Mouse (Mus musculus) small intestine, adult 2 months (tissue): ENCODE measurements around the gene Scaf8. TPM values are rescaled to one million over a fixed set of nuclear protein-coding genes. Genes with fewer than 3 reads are reported as not detected.
A peak's percentile ranks its signal among the peaks of the same experiment; 100 is the strongest.
"Not testable (repeated sequence)": the region's sequence is repeated elsewhere in the genome, so short reads cannot be mapped to it uniquely, and the experiment has no call there.

ENCODE experiments used
- H3K27ac ChIP-seq: fragments of 200-500 bp; 2 replicates; pipeline ENCODE4 v1.5.1; 2012; ENCODE audit warnings: low read depth, low read length, control low read depth, inconsistent platforms; ENCODE audit not compliant: insufficient read depth
- H3K27me3 ChIP-seq: fragments of 200-500 bp; 2 replicates; pipeline ENCODE4 v1.6.1; 2012; ENCODE audit warnings: mild to moderate bottlenecking, moderate library complexity, low read length, inconsistent platforms; ENCODE audit not compliant: control insufficient read depth, insufficient read depth
- H3K36me3 ChIP-seq: fragments of 200-500 bp; 2 replicates; pipeline ENCODE4 v1.6.1; 2012; ENCODE audit warnings: mild to moderate bottlenecking, low read length, control low read depth, inconsistent platforms; ENCODE audit not compliant: control insufficient read depth, insufficient read depth
- H3K4me1 ChIP-seq: fragments of 200-500 bp; 2 replicates; pipeline ENCODE4 v1.6.1; 2012; ENCODE audit warnings: low read length, inconsistent platforms, mixed read lengths; ENCODE audit not compliant: control insufficient read depth, insufficient read depth, insufficient read length
- H3K4me3 ChIP-seq: fragments of 200-500 bp; 2 replicates; pipeline ENCODE4 v1.5.1; 2012; ENCODE audit warnings: low read depth, mild to moderate bottlenecking, control low read depth, inconsistent platforms, low read length, moderate library complexity
- CTCF ChIP-seq: fragments of 200-500 bp; IDR thresholded peaks from 2 replicates; pipeline ENCODE4 v1.5.1; 2012; ENCODE audit warnings: low read depth, mild to moderate bottlenecking, control low read depth, inconsistent platforms, low read length, moderate library complexity, mixed read lengths; ENCODE audit not compliant: insufficient replicate concordance, insufficient read length; ENCODE audit errors: extremely low read depth
- POLR2A ChIP-seq: fragments of 200-500 bp; IDR thresholded peaks from 2 replicates; pipeline ENCODE4 v1.6.1; 2012; ENCODE audit warnings: low read depth, mild to moderate bottlenecking, control low read depth, inconsistent platforms, low read length, moderate library complexity
- WGBS: fragments of 180-500 bp; shearing (Covaris S2); methylation state at CpG from one replicate; pipeline ENCODE4 v1.1.7; 2018; 5-methylcytosine and 5-hydroxymethylcytosine counted together
- polyA plus RNA-seq: library from polyadenylated mRNA; depleted of rRNA; stranded (reverse); fragments of >200 nt; gene quantifications from 2 replicates; pipeline ENCODE4 v1.2.3, GENCODE M21; 2012

The Scaf8 gene
- polyA plus RNA-seq, 1 experiment: 12.6 TPM

- no peak overlapping the region for H3K4me3 ChIP-seq
- TF ChIP-seq CTCF: no peak
- no peak for TF ChIP-seq POLR2A
- H3K36me3 ChIP-seq: peaks cover 9% of the 10 kb centered on the region
- H3K27ac ChIP-seq: no peak overlapping the region
- no peaks in the 10 kb centered on the region for H3K4me1 ChIP-seq
- WGBS: 93% methylated on average over 1 of the region's 1 CpGs
- H3K27me3 ChIP-seq: no peaks in the 10 kb centered on the region
These were observed 13.9 kb downstream of the Scaf8 start for GRCm38 (mm10) chr17:3128716-3129115.

GRCm38 (mm10) chr17:3129791-3130190, 15.0 kb downstream of the Scaf8 start:
- no peaks in the 10 kb centered on the region for H3K27me3 ChIP-seq
- H3K4me3 ChIP-seq: no peak overlapping the region
- H3K36me3 ChIP-seq: peaks cover 9% of the 10 kb centered on the region
- H3K27ac ChIP-seq: no peak overlapping the region
- no peaks in the 10 kb centered on the region for H3K4me1 ChIP-seq
- WGBS: 80% methylated on average over 3 of the region's 3 CpGs
- TF ChIP-seq CTCF: no peak
- TF ChIP-seq POLR2A: no peak

- H3K4me3 ChIP-seq: no peak overlapping the region
- TF ChIP-seq CTCF: no peak
- no peak for TF ChIP-seq POLR2A
These were observed 20.6 kb downstream of the Scaf8 start for GRCm38 (mm10) chr17:3135346-3135745.

GRCm38 (mm10) chr17:3136127-3136526, 21.4 kb downstream of the Scaf8 start:
- 89% methylated on average over 7 of the region's 7 CpGs for WGBS
- H3K4me1 ChIP-seq: peaks cover 5% of the 10 kb centered on the region; the same call in 1 of the 2 replicates

More at GRCm38 (mm10) chr17:3135346-3135745, 20.6 kb downstream of the Scaf8 start:
- no peaks in the 10 kb centered on the region for H3K27me3 ChIP-seq
- H3K27ac ChIP-seq: no peak overlapping the region
- H3K4me1 ChIP-seq: peaks cover 5% of the 10 kb centered on the region; the same call in 1 of the 2 replicates
- H3K36me3 ChIP-seq: 0 out of 2 replicates have a peak, but pooled peaks cover 3% of the 10 kb centered on the region

GRCm38 (mm10) chr17:3138387-3138786, 23.6 kb downstream of the Scaf8 start:
- Histone ChIP-seq H3K4me1 (peaks cover 5% of the 10 kb centered on the region; the same call in 1 of the 2 replicates), H3K4me3 (no peak overlapping the region), H3K27ac (0 out of 2 replicates have a peak overlapping the region, but pooled peaks have one; percentile 15), H3K36me3 (0 out of 2 replicates have a peak, but pooled peaks cover 1% of the 10 kb centered on the region), H3K27me3 (no peaks in the 10 kb centered on the region)
- no peak for TF ChIP-seq POLR2A
- TF ChIP-seq CTCF: no peak
- WGBS: 9% methylated on average over 3 of the region's 3 CpGs

More at GRCm38 (mm10) chr17:3136127-3136526, 21.4 kb downstream of the Scaf8 start:
- Histone ChIP-seq H3K36me3 (0 out of 2 replicates have a peak, but pooled peaks cover 3% of the 10 kb centered on the region), H3K27me3 (no peaks in the 10 kb centered on the region), H3K4me3 (no peak overlapping the region), H3K27ac (no peak overlapping the region)
- TF ChIP-seq CTCF: no peak
- no peak for TF ChIP-seq POLR2A

GRCm38 (mm10) chr17:3140100-3140499, 25.3 kb downstream of the Scaf8 start:
- WGBS: 66% methylated on average over 1 of the region's 1 CpGs
- TF ChIP-seq CTCF (no peak), POLR2A (no peak)
- Histone ChIP-seq H3K27me3 (no peaks in the 10 kb centered on the region), H3K27ac (no peak overlapping the region), H3K4me1 (peaks cover 5% of the 10 kb centered on the region; the same call in 1 of the 2 replicates), H3K4me3 (no peak overlapping the region), H3K36me3 (peaks cover 2% of the 10 kb centered on the region; the same call in 1 of the 2 replicates)

- Histone ChIP-seq H3K27ac (no peak overlapping the region), H3K4me3 (no peak overlapping the region), H3K36me3 (peaks cover 16% of the 10 kb centered on the region), H3K4me1 (peaks cover 2% of the 10 kb centered on the region; the same call in 1 of the 2 replicates), H3K27me3 (no peaks in the 10 kb centered on the region)
- 85% methylated on average over 1 of the region's 1 CpGs for whole genome bisulfite sequencing
- no peak for TF ChIP-seq CTCF
- no peak for TF ChIP-seq POLR2A
These were observed 34.1 kb downstream of the Scaf8 start for GRCm38 (mm10) chr17:3148853-3149252.

GRCm38 (mm10) chr17:3149541-3149940, 34.8 kb downstream of the Scaf8 start:
- Histone ChIP-seq H3K27me3 (no peaks in the 10 kb centered on the region), H3K4me3 (no peak overlapping the region), H3K27ac (no peak overlapping the region), H3K36me3 (peaks cover 18% of the 10 kb centered on the region), H3K4me1 (peaks cover 2% of the 10 kb centered on the region; the same call in 1 of the 2 replicates)
- 12% methylated on average over 1 of the region's 1 CpGs for WGBS
- no peak for TF ChIP-seq CTCF

GRCm38 (mm10) chr17:3150701-3151100, 35.9 kb downstream of the Scaf8 start:
- not testable (repeated sequence) for H3K4me1 ChIP-seq, H3K27ac ChIP-seq, H3K27me3 ChIP-seq, H3K4me3 ChIP-seq
- WGBS: 24% methylated on average over 1 of the region's 1 CpGs
- peaks cover 16% of the 10 kb centered on the region for H3K36me3 ChIP-seq
